In genomic region chr4:54875506-54875905, GRCm38 (mm10) we compare ENCODE assay signal across 21 mouse cellular contexts.
"Had no signal": no experiment of that assay in that cellular context is flagged by ENCODE, and none has a peak within 500 bp of the region (broad histone marks: within the 10 kb centered on the region; RNA-seq: fewer than 3 reads in every experiment).

No protein-coding gene starts in this region.

- H3K4me2 ChIP-seq: heart, embryonic 11.5 days; heart, embryonic 13.5 days; heart, embryonic 15.5 days; hindbrain, embryonic 13.5 days; hindbrain, embryonic 15.5 days; limb, embryonic 13.5 days; limb, embryonic 15.5 days; liver, embryonic 11.5 days; liver, embryonic 13.5 days; liver, embryonic 15.5 days had no signal

- H3K9ac ChIP-seq: heart, embryonic 13.5 days; heart, embryonic 15.5 days; hindbrain, embryonic 13.5 days; hindbrain, embryonic 15.5 days; limb, embryonic 13.5 days; limb, embryonic 15.5 days; liver, embryonic 13.5 days; liver, embryonic 15.5 days had no signal

- H3K36me3 ChIP-seq: heart, embryonic 13.5 days; heart, embryonic 15.5 days; hindbrain, embryonic 13.5 days; hindbrain, embryonic 15.5 days; limb, embryonic 13.5 days; limb, embryonic 15.5 days; liver, embryonic 13.5 days; liver, embryonic 15.5 days had no signal

- H3K9me3 ChIP-seq: heart, embryonic 13.5 days; heart, embryonic 15.5 days; hindbrain, embryonic 13.5 days; hindbrain, embryonic 15.5 days; limb, embryonic 13.5 days; limb, embryonic 15.5 days; liver, embryonic 13.5 days; liver, embryonic 15.5 days had no signal

- H3K27ac ChIP-seq: heart, adult 2 months; heart, embryonic 13.5 days; heart, embryonic 15.5 days; hindbrain, embryonic 13.5 days; hindbrain, embryonic 15.5 days; hindbrain, postnatal 0 days; limb, embryonic 13.5 days; limb, embryonic 15.5 days; liver, embryonic 13.5 days; liver, embryonic 15.5 days had no signal

- ATAC-seq: hindbrain, postnatal 0 days; intestine, embryonic 16.5 days had no signal

- H3K27me3 ChIP-seq: heart, embryonic 13.5 days; heart, embryonic 15.5 days; hindbrain, embryonic 13.5 days; hindbrain, embryonic 15.5 days; limb, embryonic 13.5 days; limb, embryonic 15.5 days; liver, embryonic 13.5 days; liver, embryonic 15.5 days had no signal

- DNase-seq: gastrocnemius, postnatal 14 days; gastrocnemius, postnatal 36 days; heart, adult 11 months; heart, adult 2 months; heart, postnatal 14 days; heart, postnatal 36 days; layer of hippocampus, adult 9-11 months; layer of hippocampus, postnatal 36 days; left cerebral cortex, postnatal 4 days; liver, embryonic 13.5 days had no signal

- H3K4me3 ChIP-seq: heart, adult 2 months; heart, embryonic 13.5 days; heart, embryonic 15.5 days; hindbrain, embryonic 13.5 days; hindbrain, embryonic 15.5 days; limb, embryonic 13.5 days; limb, embryonic 15.5 days; liver, embryonic 13.5 days; liver, embryonic 15.5 days had no signal

- H3K4me1 ChIP-seq: heart, embryonic 15.5 days; hindbrain, embryonic 13.5 days; hindbrain, embryonic 15.5 days; limb, embryonic 13.5 days; limb, embryonic 15.5 days; liver, embryonic 13.5 days; liver, embryonic 15.5 days had no signal
